Mouse (Mus musculus) CH12.LX (cell line): ENCODE measurements around the gene Nrros.

ENCODE experiments used
- CTCF ChIP-seq, 2 experiments: IDR thresholded peaks in 1 of 2; conservative IDR thresholded peaks in 1 of 2; 2 replicates each; pipeline ENCODE4 v1.5.1; 2011 to 2012; ENCODE audit warnings: low read depth in 2 of 2, low read length in 2 of 2, improper control_type of control experiment in 1 of 2, inconsistent platforms in 1 of 2, mild to moderate bottlenecking in 1 of 2, moderate library complexity in 1 of 2
- E2F4 ChIP-seq: IDR thresholded peaks from 2 replicates; pipeline ENCODE4 v1.6.1; 2011; ENCODE audit warnings: low read depth, low read length, improper control_type of control experiment; ENCODE audit not compliant: insufficient replicate concordance
- HCFC1 ChIP-seq: IDR thresholded peaks from 2 replicates; pipeline ENCODE4 v1.6.1; 2012; ENCODE audit warnings: low read depth, mild to moderate bottlenecking, inconsistent platforms, low read length, improper control_type of control experiment
- NRF1 ChIP-seq: IDR thresholded peaks from 2 replicates; pipeline ENCODE4 v1.6.1; 2014; ENCODE audit warnings: low read depth, mild to moderate bottlenecking, inconsistent platforms, low read length, improper control_type of control experiment, moderate library complexity
- PAX5 ChIP-seq: IDR thresholded peaks from 2 replicates; pipeline ENCODE4 v1.6.1; 2012; ENCODE audit warnings: low read length, inconsistent platforms, mixed read lengths

DNA sequence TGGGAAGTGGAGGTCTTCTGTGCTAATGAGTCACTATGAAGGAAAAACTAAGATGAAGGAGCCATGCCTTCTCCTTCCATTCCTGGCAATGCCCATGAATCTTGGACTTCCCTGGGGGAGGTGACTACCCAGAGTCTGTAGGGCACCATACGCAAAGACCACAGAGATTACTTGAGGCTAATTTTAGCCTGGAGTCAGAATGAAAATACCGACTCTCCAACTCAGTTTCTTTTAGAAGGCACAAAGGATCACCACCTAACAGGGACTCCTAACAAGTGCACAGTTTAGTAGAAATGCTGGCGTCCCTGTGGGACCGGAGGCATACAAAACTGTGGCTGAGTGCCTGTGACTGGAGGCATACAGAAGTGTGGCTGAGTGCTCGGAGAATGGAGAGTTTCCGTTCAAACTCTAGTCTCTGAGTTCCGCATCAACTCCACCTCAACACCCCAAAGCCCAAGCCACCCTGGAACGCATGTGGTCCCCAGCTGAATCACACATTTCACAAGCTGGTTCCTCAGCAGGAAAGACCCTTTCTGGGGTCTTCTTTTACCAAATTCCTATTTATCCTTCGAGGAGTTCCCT lies 4.6 kb downstream of the Nrros start:
- TF ChIP-seq NRF1: no peak
- no peak for TF ChIP-seq HCFC1
- TF ChIP-seq CTCF (conservative IDR thresholded peaks at IDR 0.05 in 1 of 2, IDR thresholded peaks at IDR 0.05 in 1 of 2; ENCODE audit: low read depth in 2 of 2, low read length in 2 of 2): no peak
- no peak for TF ChIP-seq PAX5
- TF ChIP-seq E2F4: no peak
